In the genomic region with DNA sequence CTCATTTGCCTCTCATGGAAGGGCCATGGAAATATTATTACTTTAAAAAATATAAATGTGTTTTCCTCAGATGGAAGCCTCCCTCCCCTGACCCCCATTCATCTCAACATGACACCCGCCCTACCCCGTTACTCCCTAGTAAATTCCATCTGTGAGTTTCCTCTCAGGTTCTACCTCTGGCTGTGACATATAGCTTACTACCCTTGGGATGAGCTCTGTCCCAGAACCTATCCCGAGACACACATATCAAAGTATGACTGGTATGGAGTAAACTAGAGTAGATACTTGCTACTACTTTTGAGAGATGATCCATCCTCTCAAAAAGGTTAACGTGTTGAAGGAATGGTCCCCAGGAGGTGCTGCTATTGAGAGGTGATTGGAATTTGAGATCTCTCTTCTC, we compare ENCODE assay signal across 30 mouse cellular contexts.
"Had no signal": no experiment of that assay in that cellular context is flagged by ENCODE, and none has a peak within 500 bp of the region (broad histone marks: within the 10 kb centered on the region; RNA-seq: fewer than 3 reads in every experiment).

No protein-coding gene starts in this region.

- ATAC-seq: liver, embryonic 12.5 days; liver, postnatal 0 days; lung, postnatal 0 days; midbrain, embryonic 15.5 days; midbrain, embryonic 16.5 days had no signal

- H3K9ac ChIP-seq: limb, embryonic 12.5 days; limb, embryonic 13.5 days; limb, embryonic 15.5 days; liver, embryonic 12.5 days; liver, embryonic 13.5 days; liver, embryonic 14.5 days; liver, embryonic 15.5 days; liver, postnatal 0 days; lung, embryonic 14.5 days; lung, embryonic 15.5 days; midbrain, embryonic 12.5 days; midbrain, embryonic 15.5 days; neural tube, embryonic 12.5 days had no signal

- DNase-seq: left cerebral cortex, postnatal 4 days; liver; liver, embryonic 13.5 days; liver, postnatal 0 days; lung, adult 18-20 months; lung, adult 2 months; lung, embryonic 14.5 days; lung, postnatal 10 days; lung, postnatal 14 days; lung, postnatal 36 days; lung, postnatal 4 days; midbrain, embryonic 14.5 days had no signal

- H3K4me3 ChIP-seq: left cerebral cortex, adult 2 months; limb, embryonic 10.5 days; limb, embryonic 12.5 days; limb, embryonic 13.5 days; limb, embryonic 15.5 days; liver, embryonic 12.5 days; liver, embryonic 13.5 days; liver, embryonic 15.5 days; lung, embryonic 15.5 days; megakaryocyte, embryonic 14.5 days; midbrain, embryonic 10.5 days; midbrain, embryonic 12.5 days; midbrain, embryonic 15.5 days; myocyte; neural tube, embryonic 12.5 days had no signal

- H3K4me2 ChIP-seq: limb, embryonic 12.5 days; limb, embryonic 13.5 days; limb, embryonic 15.5 days; liver, embryonic 11.5 days; liver, embryonic 12.5 days; liver, embryonic 13.5 days; liver, embryonic 15.5 days; lung, embryonic 14.5 days; lung, embryonic 15.5 days; midbrain, embryonic 12.5 days; midbrain, embryonic 15.5 days; neural tube, embryonic 12.5 days had no signal

- H3K27me3 ChIP-seq: limb, embryonic 12.5 days; limb, embryonic 13.5 days; limb, embryonic 15.5 days; liver, embryonic 12.5 days; liver, embryonic 13.5 days; liver, embryonic 15.5 days; lung, embryonic 15.5 days; midbrain, embryonic 12.5 days; midbrain, embryonic 15.5 days; neural tube, embryonic 12.5 days had no signal

- H3K36me3 ChIP-seq: limb, embryonic 10.5 days; limb, embryonic 12.5 days; limb, embryonic 13.5 days; limb, embryonic 15.5 days; liver, embryonic 12.5 days; liver, embryonic 13.5 days; liver, embryonic 15.5 days; lung, embryonic 15.5 days; midbrain, embryonic 10.5 days; midbrain, embryonic 12.5 days; midbrain, embryonic 15.5 days; neural tube, embryonic 12.5 days had no signal

- H3K27ac ChIP-seq: left cerebral cortex, adult 2 months; limb, embryonic 10.5 days; limb, embryonic 12.5 days; limb, embryonic 13.5 days; limb, embryonic 15.5 days; liver, embryonic 12.5 days; liver, embryonic 13.5 days; liver, embryonic 14.5 days; liver, embryonic 15.5 days; lung, embryonic 15.5 days; midbrain, embryonic 10.5 days; midbrain, embryonic 12.5 days; midbrain, embryonic 15.5 days; neural tube, embryonic 12.5 days had no signal

- H3K4me1 ChIP-seq: limb, embryonic 10.5 days; limb, embryonic 12.5 days; limb, embryonic 13.5 days; limb, embryonic 15.5 days; midbrain, embryonic 10.5 days; midbrain, embryonic 12.5 days; midbrain, embryonic 15.5 days; neural tube, embryonic 12.5 days had no signal

- H3K9me3 ChIP-seq: limb, embryonic 10.5 days; limb, embryonic 12.5 days; limb, embryonic 13.5 days; limb, embryonic 15.5 days; liver, embryonic 12.5 days; liver, embryonic 13.5 days; liver, embryonic 15.5 days; lung, embryonic 15.5 days; midbrain, embryonic 10.5 days; midbrain, embryonic 12.5 days; midbrain, embryonic 15.5 days; neural tube, embryonic 12.5 days had no signal
